Mouse (Mus musculus) mesoderm, embryonic 11.5 days (tissue): ENCODE results near the gene Ccr7.

Experiments
- DNase-seq: peaks from one replicate; pipeline ENCODE4 v3.0.0-alpha.2; 2012; ENCODE audit warnings: low read depth, low spot score

Gene Ccr7

DNA sequence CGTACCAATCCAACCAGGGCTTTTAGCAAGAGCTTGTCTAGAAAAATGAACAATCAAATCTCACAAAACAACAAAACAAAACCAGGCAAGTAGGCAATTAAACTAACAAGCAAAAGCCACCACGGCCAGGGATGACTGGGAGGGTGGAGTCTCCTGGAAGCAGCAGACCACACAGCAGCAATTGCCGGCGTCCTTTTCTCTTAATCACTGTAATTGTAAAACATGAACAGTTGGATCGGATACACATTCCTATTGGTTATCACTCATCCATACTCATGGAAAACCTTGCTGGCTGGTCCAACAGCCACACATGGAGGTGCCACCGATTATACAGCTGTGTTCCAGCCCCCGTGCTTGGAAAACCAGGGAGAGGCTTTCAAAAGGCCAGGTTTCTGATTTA, 37.0 kb downstream of the Ccr7 start:
- no peak for DNase-seq

DNA sequence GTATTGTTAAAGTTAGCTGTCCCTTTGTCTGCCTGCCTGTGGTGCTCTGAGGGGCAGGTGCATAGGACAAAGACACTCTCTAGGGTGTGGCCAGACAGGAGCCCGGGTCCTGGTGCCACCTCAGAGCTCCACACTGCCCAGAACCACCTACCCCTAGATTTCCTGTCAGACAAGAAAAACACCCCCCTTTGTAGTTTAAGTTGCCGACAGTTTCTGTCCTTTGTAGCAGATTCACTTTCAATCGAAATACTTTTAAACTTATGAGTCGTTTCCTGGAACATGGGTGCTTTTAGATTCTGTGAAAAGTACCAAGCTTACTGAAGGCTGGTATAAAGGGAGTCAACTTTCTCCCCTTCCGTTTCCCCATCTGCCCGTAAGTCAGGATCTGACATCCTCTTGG, 38.9 kb downstream of the Ccr7 start:
- DNase-seq, result no peak

DNA sequence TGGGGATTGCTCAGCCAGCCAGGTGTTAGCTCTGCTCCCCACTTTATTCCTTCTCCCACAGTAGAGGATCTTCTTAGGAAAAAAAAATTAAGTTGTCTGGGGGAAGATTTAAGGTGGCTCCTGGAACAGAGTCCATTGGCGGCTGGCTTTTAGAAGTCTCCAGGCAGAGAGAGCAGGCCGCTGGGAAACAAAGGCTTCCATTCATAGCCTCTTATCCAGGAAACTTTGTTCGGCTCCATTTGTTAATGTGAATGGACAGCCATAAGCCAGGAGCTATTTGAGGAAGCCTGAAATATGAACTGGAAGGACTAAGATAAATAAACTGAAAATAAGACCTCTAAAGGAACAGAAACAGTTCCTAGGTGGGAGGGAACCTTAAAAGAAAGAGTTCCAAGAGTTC, 41.8 kb downstream of the Ccr7 start:
- peak; percentile 87 for DNase-seq

DNA sequence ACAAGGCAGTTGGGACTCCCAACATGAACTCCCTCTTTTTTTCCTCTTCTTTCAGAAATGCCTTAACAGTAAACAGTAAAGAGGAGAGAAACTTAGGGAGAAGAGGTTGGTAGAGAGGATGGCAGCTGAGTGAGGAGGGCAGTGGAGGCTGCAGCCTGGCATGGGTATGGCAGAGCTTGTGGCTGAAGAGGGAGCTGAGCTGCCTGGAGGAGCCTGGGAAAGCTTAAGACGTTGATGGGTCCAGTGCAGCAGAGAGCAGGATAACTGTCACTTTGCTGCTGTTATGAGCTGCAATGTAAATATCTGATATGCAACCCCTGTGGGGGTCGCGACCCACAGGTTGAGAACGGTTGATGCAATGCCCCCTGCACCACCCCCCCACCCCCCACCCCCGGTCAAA, 42.2 kb downstream of the Ccr7 start:
- DNase-seq, result no peak

DNA sequence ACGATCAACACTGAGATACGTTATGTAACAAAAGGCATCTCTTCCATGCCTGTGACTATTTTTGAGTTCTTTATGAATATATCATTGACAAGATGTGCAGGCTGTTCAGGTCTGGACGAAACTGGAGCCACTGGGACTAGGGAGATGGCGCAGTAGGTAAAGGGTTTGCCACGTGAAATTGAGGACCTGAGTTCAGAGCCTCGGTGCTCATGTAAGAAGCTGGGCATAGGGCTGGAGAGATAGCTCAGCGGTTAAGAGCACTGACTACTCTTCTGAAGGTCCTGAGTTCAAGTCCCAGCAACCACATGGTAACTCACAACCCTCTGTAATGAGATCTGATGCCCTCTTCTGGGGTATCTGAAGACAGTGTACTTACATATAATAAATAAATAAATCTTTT, 43.2 kb downstream of the Ccr7 start:
- no peak for DNase-seq

DNA sequence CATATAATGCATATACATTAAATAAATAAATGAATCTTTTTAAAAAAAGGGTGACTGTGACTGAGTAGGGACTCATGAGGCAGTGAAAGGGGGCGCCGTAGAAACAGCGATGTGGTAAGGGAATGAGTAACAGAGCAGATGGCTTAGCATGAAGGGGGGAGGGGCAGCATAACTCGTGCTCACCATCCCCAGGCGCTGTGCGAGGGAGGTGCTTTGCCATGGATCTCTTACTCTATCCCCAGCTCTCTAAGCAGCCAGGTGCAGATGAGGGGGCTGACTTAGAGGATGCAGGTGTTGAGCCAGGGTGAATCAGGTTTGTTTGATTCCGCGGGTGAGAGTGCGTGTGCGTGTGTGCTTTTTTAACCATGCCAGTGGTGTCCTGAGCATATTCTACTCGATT, 43.7 kb downstream of the Ccr7 start:
- DNase-seq, result no peak

DNA sequence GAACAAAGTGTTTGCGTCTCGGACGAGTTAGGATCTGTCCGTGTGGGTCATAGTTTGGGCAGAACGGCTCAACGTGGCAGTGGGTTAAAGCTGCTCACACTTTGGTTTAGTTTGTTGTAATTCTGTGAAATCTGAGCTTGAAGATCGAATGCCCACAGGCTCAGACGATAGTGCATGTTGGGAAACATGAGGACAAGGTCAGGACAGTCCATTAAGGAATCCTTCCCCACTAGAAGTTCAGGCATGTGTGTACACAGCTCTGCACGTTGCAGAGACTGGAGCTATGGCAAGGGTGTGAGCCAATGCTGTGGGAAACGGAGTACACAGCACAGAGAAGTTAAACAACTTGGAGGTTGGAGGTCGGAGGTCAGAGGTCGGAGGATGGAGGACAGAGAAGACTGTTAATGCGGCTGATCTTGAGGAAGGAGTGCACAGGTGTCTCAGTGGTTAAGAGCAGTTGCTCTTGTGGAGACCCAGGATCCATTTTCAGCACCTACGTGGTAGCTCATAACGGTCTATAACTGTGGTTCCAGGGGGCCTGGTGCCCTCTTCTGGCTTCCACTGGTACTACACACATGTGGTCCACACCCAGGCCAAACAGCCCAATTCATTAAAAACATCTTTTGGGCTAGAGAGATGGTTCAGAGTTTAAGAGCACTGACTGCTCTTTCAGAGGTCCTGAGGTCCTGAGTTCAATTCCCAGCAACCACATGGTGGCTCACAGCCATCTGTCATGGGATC, 44.3 kb downstream of the Ccr7 start:
- no peak for DNase-seq

DNA sequence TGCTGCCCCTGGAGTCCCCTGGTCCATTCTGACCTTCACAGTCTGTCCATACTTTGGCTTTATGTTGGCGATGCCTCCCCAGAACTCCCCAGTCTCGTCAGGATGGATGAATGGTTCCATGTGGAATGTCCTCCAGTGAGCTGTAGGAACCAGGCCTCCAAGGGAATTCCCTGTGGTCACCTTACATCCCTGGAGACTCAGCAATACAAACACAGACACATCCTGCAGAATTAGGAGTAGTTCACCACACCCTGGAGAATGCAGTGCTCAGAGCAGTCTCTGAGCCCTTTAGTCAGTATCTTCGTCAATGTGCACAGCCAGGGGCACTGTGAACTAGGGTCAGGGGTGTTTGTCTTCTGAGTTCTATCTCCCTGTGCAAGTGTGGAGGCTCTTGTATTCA, 46.6 kb downstream of the Ccr7 start:
- DNase-seq, result no peak

DNA sequence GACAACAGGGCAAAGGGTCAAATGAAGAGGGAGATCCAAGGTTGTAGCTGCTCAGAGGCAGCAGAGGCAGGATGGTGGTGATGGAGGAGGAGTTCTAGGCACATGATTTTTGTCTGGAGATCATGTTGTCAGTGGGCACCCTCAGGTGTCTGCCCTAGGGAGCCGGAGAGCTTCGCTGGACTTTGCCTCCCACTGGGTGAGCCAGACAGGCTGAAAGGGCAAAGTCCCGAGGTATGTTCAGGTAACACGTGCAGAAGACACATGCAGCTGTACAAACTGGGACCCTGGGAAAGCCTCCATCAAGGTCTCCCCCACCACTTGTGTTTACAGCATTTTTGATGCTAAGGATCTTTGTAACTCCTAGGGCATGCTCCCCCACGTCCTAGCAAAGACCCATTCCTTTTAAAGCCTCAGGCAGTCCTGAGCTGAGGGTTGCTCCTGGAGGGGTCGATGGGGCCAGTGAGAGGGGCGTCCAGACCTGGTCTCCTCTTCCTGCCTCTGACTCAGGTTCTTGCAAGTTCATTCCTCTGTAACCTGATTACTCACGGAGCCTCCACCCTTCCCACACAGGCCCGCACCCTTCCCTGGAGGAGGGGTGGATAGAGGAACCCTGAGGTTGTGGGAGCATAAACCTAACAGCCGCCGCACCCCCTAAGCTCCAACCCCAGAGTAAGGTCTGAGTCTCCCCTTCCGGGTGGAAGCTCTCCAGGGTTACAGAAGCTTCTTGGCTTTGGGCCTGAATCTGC, 48.7 kb downstream of the Ccr7 start:
- no peak for DNase-seq

DNA sequence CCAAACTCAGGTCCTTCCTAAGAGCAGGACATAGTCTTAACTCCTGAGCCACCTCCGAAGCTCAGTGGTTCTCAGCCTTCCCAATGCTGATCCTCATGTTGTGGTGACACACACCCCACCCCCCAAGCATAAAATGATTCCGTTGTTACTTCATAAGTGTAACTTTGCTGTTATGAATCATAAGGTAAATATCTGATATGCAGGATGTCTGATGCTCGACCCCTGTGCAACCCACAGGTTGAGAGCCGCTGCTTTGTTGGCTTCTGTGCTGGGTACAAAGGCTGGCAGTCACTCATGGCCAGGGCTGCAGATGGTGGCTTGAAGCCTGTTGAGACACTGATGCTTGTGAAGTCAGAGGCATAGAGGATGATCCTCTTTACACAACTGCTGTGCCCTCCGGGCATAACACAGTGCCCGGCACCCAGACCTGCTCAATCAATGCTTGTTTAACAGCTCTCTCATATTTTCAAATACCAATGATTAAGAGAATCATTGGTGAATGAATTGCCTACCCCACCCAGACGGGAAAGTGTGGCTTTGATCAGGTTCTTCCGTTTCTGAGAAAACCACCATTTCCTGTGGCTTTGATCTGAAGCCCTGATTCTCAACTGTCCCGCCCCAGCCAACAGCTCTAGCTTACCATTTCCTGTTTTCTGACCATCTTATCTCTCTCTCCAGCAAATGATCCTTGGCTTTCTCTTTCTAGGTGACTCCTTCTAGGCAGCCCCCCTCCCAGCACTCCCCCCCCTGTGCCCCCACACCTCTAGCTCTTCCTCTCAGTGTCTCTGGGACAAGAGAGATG, 50.1 kb downstream of the Ccr7 start:
- DNase-seq, result no peak

DNA sequence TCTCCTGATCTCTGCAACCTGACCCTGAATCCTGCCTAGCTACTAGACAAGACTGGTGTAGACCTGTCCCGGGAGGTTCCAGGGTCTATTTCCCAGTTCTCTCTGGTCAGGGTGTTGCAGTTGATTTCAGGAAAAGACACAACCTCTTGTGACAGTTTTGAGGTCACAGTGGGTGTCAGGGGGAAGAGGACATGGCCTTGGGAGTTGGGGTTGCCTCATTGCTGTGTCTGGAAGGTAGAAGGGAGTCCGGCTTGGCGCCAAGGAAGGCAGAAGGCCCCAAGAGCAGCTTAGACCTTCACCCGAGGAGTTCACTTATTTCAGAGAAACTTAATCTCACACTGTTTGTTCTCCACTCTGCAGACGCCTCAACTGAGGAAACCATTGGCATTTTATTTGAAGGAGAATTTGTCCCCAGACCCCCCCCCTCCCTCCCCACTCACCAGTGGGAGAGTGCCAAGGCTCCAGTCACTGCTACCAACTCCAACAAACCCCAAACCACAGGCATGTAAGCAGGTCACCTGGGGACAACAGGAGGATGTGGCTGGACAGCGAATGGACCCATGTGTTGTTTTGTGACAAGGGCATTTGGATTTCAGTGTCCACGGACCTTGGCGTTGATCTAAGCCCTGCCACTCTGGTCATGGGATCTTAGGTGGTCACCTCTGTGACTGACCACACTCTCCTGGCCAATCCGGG, 52.2 kb downstream of the Ccr7 start:
- DNase-seq, result no peak

DNA sequence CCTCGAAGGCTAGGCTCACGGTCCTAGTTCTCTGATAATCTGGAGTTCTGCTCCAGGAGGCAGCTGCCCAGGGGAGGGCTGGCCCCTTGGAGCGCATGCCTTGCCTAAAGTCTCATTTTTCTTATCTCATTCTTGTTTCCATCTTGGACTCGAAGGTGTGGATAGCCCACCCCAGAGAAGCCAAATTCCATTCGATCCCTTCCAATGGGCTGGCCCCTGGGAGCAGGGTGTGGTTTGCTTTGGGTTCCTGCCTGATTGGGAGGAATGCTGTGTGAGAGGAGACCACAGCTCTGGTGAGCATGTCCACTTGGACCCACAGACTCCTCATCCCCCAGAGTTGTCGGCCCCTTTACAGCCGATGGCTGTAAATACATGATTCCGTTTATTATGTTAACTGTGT, 53.2 kb downstream of the Ccr7 start:
- no peak for DNase-seq

DNA sequence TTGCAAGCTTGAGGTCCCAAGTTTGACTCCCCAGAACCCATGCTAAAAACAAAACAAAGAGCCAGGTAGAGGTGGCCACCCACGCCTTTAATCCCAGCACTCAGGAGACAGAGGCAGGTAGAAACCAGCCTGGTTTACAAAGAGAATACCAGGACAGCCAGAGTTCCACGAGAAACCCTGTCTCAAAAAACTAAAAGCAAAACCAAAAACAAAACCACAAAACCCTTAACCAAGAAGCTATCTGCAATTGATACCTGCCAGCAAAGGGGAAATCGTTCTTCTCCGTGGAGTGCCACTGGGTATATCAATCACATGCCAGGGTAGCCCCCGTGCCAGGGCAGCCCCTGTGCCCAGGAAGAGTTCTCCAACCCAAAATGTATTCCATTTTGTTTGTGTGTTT, 54.7 kb downstream of the Ccr7 start:
- DNase-seq, result no peak

DNA sequence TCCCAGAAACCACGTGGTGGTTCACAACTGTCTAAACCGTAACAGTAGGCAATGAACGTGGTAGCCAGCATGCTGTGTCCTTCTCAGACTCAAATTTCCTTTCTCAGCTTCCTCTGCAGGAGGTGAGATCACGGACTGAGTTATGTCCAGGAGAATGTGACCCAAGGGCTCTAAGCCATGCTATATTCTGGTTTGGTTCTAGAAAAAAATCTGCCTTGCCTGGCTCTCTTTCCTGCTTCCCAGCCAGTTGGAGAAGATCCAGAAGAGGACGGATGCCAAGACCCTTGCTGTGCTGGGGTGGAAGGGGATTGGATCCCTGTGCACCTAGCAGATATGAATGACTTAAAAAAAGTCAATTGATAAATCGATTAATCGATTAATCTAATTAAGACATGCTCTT, 55.4 kb downstream of the Ccr7 start:
- DNase-seq, result no peak

DNA sequence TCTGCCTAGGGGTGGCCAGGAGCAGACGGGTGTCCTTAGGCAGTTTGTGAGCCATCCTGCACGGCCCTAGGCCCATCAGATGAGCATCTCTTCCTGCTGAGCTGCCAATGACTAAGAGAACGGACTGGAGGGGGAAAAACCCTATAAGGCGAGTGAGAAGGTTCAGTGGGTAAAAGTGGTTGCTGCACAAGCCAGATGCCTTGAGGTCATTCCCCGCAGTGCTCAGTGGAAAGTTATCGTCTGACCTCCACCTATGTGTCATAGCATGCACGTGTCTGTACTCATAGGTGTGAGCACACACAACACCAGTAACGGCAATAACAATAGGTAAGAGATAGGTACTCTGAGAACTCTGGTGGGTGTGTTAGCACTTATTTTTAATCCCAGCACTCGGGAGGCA, 56.0 kb downstream of the Ccr7 start:
- DNase-seq, result no peak

DNA sequence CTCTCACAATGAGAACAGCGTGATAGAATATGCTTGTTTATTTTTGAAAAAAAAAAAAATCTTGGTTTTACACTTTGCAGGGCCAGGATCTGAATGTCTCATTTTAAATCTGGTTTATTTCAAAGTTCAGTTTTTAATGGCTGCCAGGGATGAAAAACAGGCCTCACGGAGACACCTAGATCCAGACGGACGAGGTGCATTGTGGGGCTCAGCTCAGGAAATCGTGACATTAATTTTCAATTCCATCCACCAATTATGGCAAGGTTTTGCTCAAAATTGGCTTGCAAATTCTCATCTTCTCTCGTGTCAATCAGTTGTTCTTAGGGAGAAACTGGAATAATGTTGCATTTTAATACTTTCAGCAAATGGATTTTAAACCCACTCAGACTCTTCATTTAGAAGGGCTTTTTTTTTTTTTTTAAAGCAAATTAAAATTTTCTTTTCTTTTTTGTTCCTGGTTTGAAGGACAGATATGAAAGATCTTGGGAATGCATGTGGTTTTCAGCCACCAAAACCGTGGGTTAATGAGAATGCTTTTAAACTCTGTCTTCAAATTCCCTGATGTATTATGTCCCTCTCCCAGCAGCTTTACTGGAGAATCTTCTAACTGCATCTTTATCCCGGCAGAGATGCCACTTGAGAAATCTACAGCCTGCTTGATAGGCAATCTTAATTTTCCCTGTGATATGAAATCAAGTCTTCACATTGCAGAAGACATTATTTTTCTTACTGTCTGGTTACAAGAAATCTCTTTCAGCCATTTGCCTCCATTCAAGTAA, 57.7 kb downstream of the Ccr7 start:
- DNase-seq, result no peak

DNA sequence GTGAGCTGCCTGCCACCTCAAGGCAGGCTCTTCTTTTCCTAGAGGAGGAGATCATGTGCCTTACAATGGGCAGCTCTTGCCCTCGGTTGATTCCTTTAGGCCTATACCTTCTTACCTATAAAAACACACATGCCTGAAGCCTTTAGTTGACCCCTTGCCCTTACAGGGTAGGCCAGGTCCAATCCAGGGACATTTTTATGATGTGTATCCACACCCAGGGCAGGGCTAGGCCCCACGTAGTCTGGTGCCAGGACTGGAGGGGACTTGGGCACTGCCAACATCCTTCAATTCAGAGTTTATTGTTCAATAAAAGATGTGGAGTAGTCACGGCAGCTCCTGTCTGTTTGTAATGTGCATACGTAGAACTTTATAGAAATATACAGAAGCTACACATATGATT, 58.5 kb downstream of the Ccr7 start:
- no peak for DNase-seq

DNA sequence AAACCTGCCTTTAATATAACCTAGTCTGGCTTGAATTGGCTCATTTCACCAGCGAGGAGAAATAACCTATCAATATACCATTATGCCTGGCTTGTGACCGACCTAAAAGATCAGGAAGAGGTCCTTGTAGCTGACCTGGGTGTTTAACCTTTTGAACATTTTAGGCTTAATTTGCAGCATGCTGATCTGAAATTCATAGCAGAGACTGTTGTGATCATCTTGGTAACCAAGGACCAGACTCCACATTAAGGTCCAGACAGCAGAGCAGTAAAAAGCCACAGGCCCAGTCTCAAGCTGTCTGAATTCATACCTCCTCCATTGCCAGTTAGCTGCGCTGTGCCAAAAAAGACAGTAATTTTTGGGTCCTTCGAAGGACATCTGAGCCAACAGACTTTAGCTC, 59.1 kb downstream of the Ccr7 start:
- DNase-seq, result no peak

DNA sequence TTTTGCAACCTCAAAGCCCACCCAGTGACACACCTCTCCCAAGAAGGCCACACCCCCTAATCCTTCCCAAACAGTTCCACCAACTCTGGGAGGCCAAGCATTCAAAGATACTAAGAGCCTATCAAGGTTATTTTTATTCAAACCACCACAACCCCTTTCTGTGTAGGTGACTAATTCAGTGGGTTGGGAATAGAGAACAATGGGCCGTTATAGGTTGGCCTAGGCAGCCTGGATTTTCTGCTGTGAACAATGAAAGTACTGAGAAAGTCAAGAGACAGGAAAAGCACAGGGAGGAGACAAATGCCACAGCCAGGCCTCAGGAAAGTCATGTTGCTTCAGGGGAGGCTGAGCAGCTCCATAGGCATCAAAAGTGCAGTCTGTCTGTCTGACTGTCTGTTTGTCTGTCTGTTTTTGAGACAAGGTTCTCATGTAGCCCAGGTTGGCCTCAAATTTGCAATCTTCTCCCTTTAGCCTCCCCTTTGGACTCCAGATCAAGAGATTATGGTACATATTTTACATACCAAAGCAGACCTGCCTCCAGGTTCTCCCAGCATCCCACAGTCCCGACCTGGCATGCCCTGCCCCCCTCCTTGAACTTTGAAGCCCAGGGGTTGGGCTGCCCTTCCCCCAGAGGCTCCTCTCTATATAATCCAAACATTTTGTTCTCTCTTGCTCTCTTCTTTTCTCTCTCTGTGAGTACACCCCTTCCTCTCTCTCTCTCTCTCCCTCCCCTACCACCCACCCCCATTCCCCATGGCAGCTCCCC, 59.8 kb downstream of the Ccr7 start:
- DNase-seq, result no peak
